Mouse (Mus musculus) cerebellum, adult 8-10 months (tissue): Measurements from ENCODE around the gene Pcid2.

ENCODE experiments used
- DNase-seq: peaks from one replicate; pipeline ENCODE4 v3.0.0; 2022

Pcid2 gene

DNA sequence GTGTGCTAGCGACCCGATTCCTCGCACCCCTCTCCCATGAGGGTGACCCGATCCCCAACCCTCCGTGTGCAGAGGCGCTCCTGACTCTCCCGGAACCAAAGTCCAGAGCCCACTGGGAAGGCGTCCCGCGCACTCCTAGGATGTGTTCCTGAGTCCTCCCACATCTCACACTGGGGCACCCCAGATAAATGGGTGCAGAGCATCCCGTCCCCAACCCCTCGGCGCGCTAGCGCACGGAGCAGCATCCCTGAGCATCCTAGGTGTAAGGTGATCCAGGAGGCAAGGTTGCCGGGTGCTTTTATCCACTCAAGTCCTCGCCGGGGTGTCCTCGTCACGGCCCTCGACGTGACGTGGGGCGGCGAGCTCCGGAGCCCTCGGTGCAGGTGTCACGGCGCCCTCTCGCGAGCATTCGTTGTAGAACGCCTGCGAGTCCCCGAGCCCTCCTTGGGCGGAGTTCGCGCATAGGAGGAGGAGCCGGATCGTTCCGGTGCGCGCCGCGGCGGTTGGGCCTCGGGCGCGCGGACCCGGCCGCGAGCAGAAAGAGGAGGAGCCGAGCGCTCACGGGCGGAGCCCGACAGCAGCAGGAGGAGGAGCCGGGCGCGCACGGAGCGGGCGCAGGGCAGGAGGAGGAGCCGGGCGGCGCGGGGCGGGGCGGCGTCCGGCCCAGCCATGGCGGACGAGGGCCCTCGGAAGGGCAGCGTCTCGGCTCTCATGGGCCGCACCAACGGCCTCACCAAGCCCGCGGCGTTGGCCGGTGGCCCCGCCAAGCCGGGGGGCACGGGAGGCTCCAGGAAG is at the start of gene Pcid2, which contains the start of gene Cul4a:
Gene Pcid2 (minus strand): TSS at position 373 of the 795 bp plus-strand sequence.
Gene Cul4a (plus strand): TSS at position 535 of the 795 bp plus-strand sequence.
- peak; percentile 95 for DNase-seq

DNA sequence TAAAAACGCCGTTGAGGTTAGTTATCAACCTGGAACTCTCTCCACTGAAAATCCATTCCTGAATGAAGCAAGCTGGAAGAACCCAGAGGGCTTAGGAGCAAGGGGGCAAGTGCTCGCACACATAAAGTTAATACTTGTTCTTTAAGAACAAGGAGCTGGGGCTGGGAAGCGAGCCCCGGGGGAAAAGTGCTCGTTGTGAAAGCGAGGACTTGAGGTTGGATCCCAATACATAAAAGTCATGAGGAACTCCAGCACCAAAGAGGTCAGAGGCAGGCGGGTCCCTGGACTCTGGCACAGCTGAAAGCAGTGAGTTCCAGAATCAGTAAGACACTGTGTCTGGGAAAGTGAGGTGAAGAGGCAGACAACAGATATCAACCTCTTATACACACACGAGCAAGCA is 48.8 kb upstream of the Pcid2 start:
- DNase-seq = no peak

DNA sequence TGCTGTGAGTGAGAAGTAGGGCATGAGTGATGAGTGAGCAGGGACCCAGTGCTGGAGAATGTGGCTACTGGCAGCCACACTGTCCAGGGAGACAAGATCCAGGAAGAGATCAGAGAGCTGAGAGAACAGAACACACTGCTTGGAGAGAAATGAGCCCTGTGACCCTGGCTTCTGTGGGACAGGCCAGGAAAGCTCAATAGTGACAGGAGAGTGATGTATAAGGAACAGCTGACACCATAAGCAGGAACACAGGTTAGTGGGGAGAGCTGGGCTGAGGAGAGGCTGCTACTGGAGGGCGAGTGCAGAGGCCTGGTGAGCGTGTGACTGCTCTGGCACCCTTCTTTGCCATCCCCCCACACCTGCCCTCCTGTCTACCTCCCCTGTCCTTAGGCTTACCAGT is 45.7 kb upstream of the Pcid2 start:
- DNase-seq = no peak

GRCm38 (mm10) chr8:13149866-13150265 is 44.6 kb upstream of the Pcid2 start:
- no peak for DNase-seq

DNA sequence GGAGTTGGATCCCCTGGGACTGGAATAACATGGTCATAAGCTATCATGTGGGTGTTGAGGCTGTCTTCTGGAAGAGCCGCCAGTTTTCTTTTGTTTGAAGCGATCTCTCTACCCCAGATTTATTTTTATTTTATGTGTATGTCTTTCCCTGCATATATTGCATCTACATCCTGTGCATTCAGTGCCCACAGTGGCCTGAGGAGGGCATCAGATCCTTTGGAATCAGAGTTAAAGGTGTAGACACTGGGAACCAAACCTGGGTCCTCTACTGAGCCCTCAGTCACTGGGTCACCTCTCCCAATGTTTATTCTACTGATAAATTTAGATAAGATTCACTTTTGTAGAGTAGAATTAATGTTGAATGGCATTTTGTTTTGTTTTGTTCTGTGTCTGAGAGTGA is 44.0 kb upstream of the Pcid2 start:
- DNase-seq = no peak

GRCm38 (mm10) chr8:13148476-13148875 is 43.2 kb upstream of the Pcid2 start:
- DNase-seq = no peak

DNA sequence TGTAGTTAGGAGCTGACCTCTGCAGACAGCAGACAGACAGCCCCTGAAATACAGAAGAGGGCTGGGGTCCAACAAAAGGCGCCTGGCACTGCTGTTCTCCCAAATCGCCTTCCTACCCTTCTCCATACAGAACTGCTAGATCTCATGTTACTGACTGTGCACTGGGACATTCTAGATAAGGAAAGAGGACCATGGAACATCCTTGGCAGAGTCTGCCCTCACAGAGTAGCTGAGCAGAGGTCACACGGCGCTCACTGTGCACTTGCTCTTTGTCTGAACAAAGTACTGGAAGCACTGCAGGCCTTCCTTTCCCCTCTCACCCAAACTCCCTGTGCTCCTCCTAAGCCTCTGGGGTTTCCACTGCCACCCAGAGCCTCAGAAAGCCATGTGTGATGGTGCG is 36.4 kb upstream of the Pcid2 start:
- DNase-seq = no peak

GRCm38 (mm10) chr8:13139641-13140182 is 34.5 kb upstream of the Pcid2 start:
- DNase-seq = no peak

DNA sequence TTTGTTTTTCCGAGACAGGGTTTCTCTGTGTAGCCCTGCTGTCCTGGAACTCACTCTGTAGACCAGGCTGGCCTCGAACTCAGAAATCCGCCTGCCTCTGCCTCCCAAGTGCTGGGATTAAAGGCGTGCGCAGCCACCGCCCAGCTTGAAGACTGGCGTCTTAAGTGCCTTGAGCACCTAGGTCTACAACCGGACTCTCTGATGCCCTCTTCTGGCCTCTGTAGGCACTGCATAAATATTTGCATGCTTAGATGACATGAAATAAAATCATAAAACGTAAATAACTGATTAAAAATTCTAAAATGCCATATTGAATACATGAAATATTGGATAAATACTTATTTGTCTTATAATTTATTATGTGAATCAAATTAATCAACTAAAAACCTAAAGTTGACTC is 27.0 kb upstream of the Pcid2 start:
- peak; percentile 51 for DNase-seq

DNA sequence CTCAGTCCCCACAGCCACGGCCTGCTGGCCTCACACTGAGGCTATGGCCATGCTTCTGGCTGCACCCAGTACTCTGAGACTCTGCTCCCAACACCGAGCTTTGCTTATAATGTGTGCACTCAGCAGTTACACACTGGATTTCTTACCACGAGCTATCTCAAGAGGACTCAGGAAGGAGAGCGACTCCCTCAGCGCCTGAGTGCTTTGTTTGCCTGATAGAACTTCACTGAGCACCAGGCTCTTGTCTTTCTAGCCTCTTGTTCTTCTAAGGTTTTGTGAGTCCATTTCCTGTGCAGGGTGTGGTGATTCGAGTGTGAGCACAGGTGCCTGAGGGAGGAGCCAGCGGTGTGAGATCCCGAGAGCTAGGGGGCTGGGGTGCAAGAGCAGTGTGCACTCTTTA is 19.6 kb upstream of the Pcid2 start:
- DNase-seq = no peak

DNA sequence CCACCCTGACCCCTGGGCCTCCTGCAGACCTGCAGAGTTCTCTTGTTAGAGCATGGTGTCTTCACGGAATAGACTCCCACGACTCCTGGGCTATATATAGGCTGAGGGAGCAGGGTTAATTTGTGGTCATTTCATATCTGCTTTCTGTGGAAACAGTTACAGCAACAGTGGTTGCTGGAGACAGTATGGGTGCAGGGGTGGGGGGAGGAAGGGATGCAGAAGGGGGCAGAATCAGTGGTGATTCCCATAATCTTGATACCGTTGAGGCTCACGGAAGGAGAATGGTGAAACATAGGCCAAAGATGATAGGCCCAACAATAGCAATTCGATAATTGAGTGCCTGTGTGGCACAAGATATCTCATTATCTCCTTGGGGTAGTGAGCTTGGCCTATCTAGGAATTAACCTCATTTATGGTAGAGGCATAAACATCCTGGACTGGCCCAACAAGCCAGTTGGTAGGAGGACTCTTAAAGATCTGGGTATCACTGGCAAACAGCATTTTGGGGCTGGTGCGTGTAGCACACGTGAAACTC is 17.7 kb upstream of the Pcid2 start:
- no peak for DNase-seq

DNA sequence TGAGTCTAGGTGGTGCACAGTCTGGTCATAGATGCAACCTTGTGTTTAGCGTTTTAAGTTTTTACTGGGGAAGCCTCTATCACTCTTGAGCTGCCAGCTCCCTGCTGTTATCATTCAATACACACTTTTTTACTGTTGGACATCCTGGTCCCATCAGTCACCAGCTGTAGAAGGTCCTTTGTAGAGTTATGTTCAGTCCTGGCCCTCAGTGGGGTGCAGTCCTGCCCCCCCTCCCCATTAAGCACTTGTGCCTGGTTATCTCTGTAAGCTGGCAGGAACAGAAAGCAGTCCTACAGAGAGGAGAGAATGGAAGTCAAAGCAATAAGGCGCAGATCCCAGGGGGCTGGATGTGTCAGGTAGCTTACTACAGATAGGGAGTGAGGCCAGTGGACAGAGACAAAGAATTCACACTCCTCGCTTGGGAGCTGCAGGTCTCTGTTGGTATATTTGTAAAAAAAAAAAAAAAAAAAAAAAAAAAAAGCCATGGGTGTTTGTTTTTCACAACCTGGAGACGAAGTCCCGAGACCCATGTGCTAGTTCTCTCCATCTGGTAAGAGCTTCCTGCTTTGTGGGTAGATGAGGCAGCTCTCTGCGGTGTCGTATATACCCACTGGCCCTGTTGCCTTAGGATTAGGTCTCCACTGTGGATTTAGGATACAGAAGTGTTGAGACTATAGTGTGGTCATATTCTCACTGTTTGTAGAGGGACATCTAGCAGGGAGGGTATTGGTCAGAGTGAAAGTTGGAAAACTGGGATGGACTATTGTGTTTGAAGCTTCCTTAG is 15.8 kb upstream of the Pcid2 start:
- no peak for DNase-seq

GRCm38 (mm10) chr8:13118516-13118915 is 13.3 kb upstream of the Pcid2 start:
- DNase-seq = no peak

- no peak for DNase-seq
Observed at GRCm38 (mm10) chr8:13117096-13117495, 11.8 kb upstream of the Pcid2 start.

DNA sequence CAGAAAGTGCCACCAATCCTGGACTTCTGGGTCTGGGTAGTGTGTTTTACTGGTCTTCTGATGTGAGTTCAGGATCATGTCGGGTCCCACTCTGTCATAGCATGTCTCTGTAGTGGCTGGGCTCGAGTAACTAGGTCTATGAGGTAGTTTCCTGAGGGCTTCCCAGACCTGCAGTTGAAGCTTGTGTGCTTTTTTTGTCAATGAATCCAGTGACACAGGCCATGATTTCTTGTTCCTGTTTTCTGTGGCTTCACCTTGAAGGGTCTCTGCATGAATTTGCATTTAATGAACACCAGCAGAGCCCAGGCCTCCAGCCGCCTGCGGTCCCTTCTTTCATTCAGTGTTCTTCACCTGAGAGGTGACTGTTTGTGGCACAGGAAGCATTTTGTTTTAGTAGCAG is 8.0 kb upstream of the Pcid2 start:
- no peak for DNase-seq

- DNase-seq = no peak
Observed at GRCm38 (mm10) chr8:13111917-13112316, 6.7 kb upstream of the Pcid2 start.

- no peak for DNase-seq
Observed at GRCm38 (mm10) chr8:13109416-13109960, 4.2 kb upstream of the Pcid2 start.

DNA sequence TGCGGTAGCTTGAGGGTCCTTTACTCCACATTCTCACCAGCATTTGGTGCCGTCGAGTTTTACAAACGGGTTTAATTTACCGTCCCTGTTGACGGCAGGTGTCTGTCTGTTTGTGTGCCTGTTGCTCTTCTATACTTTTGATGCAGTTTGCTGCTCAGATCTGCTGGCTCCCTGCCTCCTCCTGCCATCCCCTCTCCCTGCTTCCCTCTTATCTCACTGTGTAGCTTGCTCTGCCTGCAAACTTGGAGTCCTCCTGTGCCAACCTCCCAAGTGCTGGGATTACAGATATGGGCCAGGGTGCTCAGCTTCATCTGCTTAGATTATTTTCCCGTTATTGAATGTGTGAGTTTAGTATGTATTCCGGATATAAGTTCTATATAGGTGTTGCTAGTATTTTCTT is 3.7 kb upstream of the Pcid2 start:
- DNase-seq = no peak

DNA sequence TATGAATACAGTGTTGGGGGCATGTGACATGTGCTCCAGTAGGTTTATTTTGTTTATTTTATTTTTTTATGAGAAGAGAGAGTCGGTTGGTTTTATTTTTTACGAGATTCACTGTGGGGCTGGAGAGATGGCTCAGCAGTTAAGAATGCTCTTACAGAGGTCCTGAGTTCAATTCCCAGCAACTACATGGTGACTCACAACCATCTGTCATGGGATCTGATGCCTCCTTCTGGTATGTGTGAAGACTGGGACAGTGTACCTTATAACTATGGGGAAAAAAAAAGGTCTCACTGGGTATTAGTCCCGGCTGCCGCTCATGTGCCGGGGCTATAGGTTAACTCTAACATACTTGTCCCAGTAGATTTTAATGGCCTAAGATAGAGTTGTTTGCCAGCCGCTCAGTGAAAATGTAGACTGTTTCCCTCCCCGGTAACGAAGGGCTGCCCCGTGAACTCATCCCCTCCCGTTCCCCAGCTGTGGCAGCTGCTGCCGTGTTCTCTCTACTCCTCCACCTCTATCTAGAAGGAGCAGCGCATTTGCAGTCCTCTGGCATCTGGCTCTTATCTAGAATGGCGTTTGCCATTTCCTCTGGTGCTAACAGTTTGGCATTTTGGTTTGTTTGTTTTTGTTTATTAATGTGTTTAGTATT is 2.9 kb upstream of the Pcid2 start:
- DNase-seq = no peak

GRCm38 (mm10) chr8:13105908-13106551 is 771 bp upstream of the Pcid2 start:
- DNase-seq = no peak

DNA sequence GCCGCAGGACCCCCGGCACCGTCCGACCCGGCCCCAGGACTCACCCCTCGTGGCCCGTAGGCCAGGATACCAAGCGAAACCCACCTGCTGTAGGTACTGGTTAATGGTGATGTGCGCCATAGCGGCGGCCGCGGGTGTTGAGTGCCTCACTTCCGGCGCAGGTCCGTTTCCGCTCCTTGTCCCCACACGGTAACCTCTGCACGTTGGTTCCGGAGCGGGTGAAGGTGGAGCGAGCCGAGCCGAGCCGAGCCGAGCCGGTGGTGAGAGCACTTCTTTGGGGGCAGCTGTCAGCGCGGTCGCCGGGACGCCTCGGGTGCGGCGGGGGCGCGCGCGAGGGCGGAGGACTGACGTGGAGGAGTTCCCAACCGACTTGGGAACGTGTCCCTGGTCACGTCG is 570 bp downstream of the Pcid2 start:
- DNase-seq = peak; percentile 92

DNA sequence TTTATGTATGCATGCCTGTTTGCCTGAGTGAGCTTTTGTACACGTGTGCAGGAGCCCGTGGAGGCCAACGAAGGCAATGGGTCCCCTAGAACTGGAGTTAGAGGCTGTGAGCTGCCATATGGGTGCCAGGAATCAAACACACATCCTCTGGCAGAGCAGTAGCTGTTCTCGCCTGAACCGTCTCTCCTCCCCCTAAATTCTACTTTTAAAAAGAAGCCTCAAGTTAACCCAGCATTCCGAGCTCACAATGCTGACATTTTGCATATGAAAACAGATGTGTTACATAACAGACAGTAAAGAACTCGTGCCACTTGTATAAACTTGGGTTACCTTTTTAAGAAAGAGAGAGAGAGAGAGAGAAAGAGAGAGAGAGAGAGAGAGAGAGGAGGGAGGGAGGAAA is 27.7 kb downstream of the Pcid2 start:
- no peak for DNase-seq
